Mouse (Mus musculus) heart, embryonic 11.5 days (tissue): ENCODE data around the gene Vmn1r11. TPM values are rescaled to one million over a fixed set of nuclear protein-coding genes. Genes with fewer than 3 reads are reported as not detected.

Source experiments
- ATAC-seq: fragments of 200-750 bp; cut with Nextera tagmentation; replicated peaks from 2 replicates; pipeline ENCODE4 v1.8.0; 2017; ENCODE audit warnings: moderate library complexity; ENCODE audit not compliant: insufficient number of reproducible peaks, low FRiP score, low TSS enrichment
- H3K27ac ChIP-seq: fragments of 300-500 bp; sonication (generic); 2 replicates; pipeline ENCODE4 v1.5.1; 2014; ENCODE audit warnings: mild to moderate bottlenecking, low read depth, low read length
- H3K27me3 ChIP-seq: fragments of 300-500 bp; sonication (generic); 2 replicates; pipeline ENCODE4 v1.6.1; 2014; ENCODE audit warnings: mild to moderate bottlenecking, low read length, mixed read lengths; ENCODE audit not compliant: control insufficient read depth, insufficient read depth
- H3K36me3 ChIP-seq: fragments of 300-500 bp; sonication (generic); 2 replicates; pipeline ENCODE4 v1.6.1; 2014; ENCODE audit warnings: mild to moderate bottlenecking, low read length, moderate library complexity, mixed read lengths; ENCODE audit not compliant: control insufficient read depth, insufficient read depth
- H3K4me1 ChIP-seq: fragments of 300-500 bp; sonication (generic); 2 replicates; pipeline ENCODE4 v1.6.1; 2014; ENCODE audit warnings: low read length; ENCODE audit not compliant: control insufficient read depth, insufficient read depth
- H3K4me2 ChIP-seq: fragments of 300-500 bp; sonication (generic); 2 replicates; pipeline ENCODE4 v1.6.1; 2014; ENCODE audit warnings: mild to moderate bottlenecking, moderate library complexity
- H3K4me3 ChIP-seq: fragments of 300-500 bp; sonication (generic); 2 replicates; pipeline ENCODE4 v1.5.1; 2014; ENCODE audit warnings: low read depth, low read length
- H3K9ac ChIP-seq: fragments of 300-500 bp; sonication (generic); 2 replicates; pipeline ENCODE4 v1.6.1; 2014; ENCODE audit warnings: mild to moderate bottlenecking, low read depth, low read length, moderate library complexity
- H3K9me3 ChIP-seq: fragments of 300-500 bp; sonication (generic); replicated peaks from 2 replicates; pipeline ENCODE4 v1.6.1; 2016; ENCODE audit warnings: low read length; ENCODE audit not compliant: control insufficient read depth
- WGBS: fragments of 180-500 bp; shearing (Covaris S2); extraction: QIAGEN DNeasy Blood & Tissue Kit; methylation state at CpG from one replicate; pipeline ENCODE4 v1.1.7; 2014; ENCODE audit not compliant: insufficient replicate concordance; 5-methylcytosine and 5-hydroxymethylcytosine counted together
- polyA plus RNA-seq: library from polyadenylated mRNA; unstranded; fragments of >200 nt; fragmentation: Nextera tagmentation; extraction: Ambion mirVana; gene quantifications from 2 replicates; pipeline ENCODE4 v1.2.1, GENCODE M21; 2014

Gene Vmn1r11
- polyA plus RNA-seq, result not detected in 2 replicates

- WGBS, result 68% methylated on average over 1 of the region's 1 CpGs
- H3K36me3 ChIP-seq, result no peaks in the 10 kb centered on the region
- H3K4me2 ChIP-seq, result no peak within 1 kb of the TSS
- H3K9me3 ChIP-seq, result no peaks in the 10 kb centered on the region
- ATAC-seq, result no peak
- no peak within 1 kb of the TSS for H3K9ac ChIP-seq
- H3K27ac ChIP-seq, result no peak within 1 kb of the TSS
- no peaks in the 10 kb centered on the region for H3K4me1 ChIP-seq
- H3K27me3 ChIP-seq, result no peaks in the 10 kb centered on the region
- no peak within 1 kb of the TSS for H3K4me3 ChIP-seq
Observed at GRCm38 (mm10) chr6:57133155-57133554, at the start of gene Vmn1r11. Vmn1r11 (plus strand) TSS chr6:57133455.

GRCm38 (mm10) chr6:57106358-57106757 is 26.9 kb upstream of the Vmn1r11 start:
- Histone ChIP-seq H3K4me3 (no peak overlapping the region), H3K9me3 (no peaks in the 10 kb centered on the region), H3K27ac (no peak overlapping the region), H3K9ac (no peak overlapping the region), H3K4me2 (no peak overlapping the region), H3K4me1 (no peaks in the 10 kb centered on the region), H3K36me3 (no peaks in the 10 kb centered on the region), H3K27me3 (no peaks in the 10 kb centered on the region)
- WGBS, result 49% methylated on average over 1 of the region's 1 CpGs
- ATAC-seq, result no peak

GRCm38 (mm10) chr6:57109154-57109553 is 24.1 kb upstream of the Vmn1r11 start, which contains the start of gene Vmn1r10:
Vmn1r10 (plus strand) TSS chr6:57109454.
- no peaks in the 10 kb centered on the region for H3K9me3 ChIP-seq
- H3K27ac ChIP-seq, result no peak within 1 kb of the TSS
- H3K4me3 ChIP-seq, result no peak within 1 kb of the TSS
- no peak for ATAC-seq
- H3K4me1 ChIP-seq, result no peaks in the 10 kb centered on the region
- H3K36me3 ChIP-seq, result no peaks in the 10 kb centered on the region
- no peak within 1 kb of the TSS for H3K9ac ChIP-seq
- WGBS, result 77% methylated on average over 3 of the region's 3 CpGs
- no peaks in the 10 kb centered on the region for H3K27me3 ChIP-seq
- no peak within 1 kb of the TSS for H3K4me2 ChIP-seq

GRCm38 (mm10) chr6:57156619-57157018 is 23.4 kb downstream of the Vmn1r11 start, which contains the start of gene Vmn1r12:
Vmn1r12 (plus strand) TSS chr6:57156919.
- Histone ChIP-seq H3K36me3 (no peaks in the 10 kb centered on the region), H3K9me3 (no peaks in the 10 kb centered on the region), H3K4me2 (no peak within 1 kb of the TSS), H3K4me1 (no peaks in the 10 kb centered on the region), H3K4me3 (no peak within 1 kb of the TSS), H3K27ac (no peak within 1 kb of the TSS), H3K27me3 (no peaks in the 10 kb centered on the region), H3K9ac (no peak within 1 kb of the TSS)
- no peak for ATAC-seq
- WGBS, result 70% methylated on average over 2 of the region's 2 CpGs

Other genes starting within 250 kb of the Vmn1r11 start
- 79.1 and 82.5 TPM in 2 replicates for gene Nt5c3, start 209.5 kb upstream of the Vmn1r11 start, polyA plus RNA-seq
- 0.20 and 0.21 TPM in 2 replicates for gene Vmn1r4, start 209.4 kb upstream of the Vmn1r11 start, polyA plus RNA-seq
- gene Vmn1r5, start 163.2 kb upstream of the Vmn1r11 start, polyA plus RNA-seq, result not detected in 2 replicates
- gene Vmn1r6, start 136.2 kb upstream of the Vmn1r11 start, polyA plus RNA-seq, result not detected in 2 replicates
- gene Vmn1r7, start 108.1 kb upstream of the Vmn1r11 start, polyA plus RNA-seq, result not detected in 2 replicates
- gene Vmn1r8, start 101.2 kb upstream of the Vmn1r11 start, polyA plus RNA-seq, result not detected in 2 replicates
- gene Vmn1r9, start 66.7 kb upstream of the Vmn1r11 start, polyA plus RNA-seq, result not detected in 2 replicates
- gene Vmn1r10, start 24.0 kb upstream of the Vmn1r11 start, polyA plus RNA-seq, result not detected in 2 replicates
- gene Vmn1r12, start 23.5 kb downstream of the Vmn1r11 start, polyA plus RNA-seq, result not detected in 2 replicates
- gene Vmn1r13, start 69.8 kb downstream of the Vmn1r11 start, polyA plus RNA-seq, result not detected in 2 replicates
- not detected in 2 replicates for gene Vmn1r14, start 98.2 kb downstream of the Vmn1r11 start, polyA plus RNA-seq
- not detected in 2 replicates for gene Vmn1r15, start 124.5 kb downstream of the Vmn1r11 start, polyA plus RNA-seq
- gene Vmn1r16, start 196.0 kb downstream of the Vmn1r11 start, polyA plus RNA-seq, result not detected in 2 replicates
- not detected in 2 replicates for gene Vmn1r17, start 230.3 kb downstream of the Vmn1r11 start, polyA plus RNA-seq